In the genomic region with DNA sequence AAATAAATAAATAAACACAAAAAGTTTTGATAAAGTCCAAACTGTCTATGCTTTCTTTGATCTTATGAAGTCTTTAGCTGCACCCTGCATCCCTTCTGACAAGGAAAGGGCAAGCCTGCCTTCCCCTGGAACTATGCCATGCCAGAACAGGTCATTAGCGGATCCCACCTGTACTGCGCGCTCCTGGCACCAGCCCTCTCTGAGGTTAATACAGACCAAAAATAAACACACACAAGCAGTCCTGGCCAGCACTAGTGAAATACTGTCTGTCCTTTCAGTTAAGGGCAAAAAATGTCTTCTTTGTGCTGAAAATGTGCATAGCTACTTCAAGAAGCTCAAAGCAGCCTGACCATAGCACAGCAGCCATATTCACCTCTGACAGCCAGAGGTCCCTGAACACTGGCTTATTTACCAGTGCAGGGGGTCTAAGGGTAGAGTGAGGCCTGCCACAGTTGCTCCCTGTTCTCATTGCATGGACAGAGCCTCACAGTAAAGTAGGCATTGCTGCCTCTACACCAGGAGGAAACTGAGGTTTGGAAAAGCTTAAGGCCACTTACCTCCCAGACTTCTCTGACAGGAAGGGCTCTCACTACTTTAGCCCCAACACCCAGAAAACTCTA, we compare ENCODE assay signal across 25 mouse cellular contexts.
DNase-seq lines count a peak whose midpoint lies in the region; ATAC-seq and TF ChIP-seq lines count a peak whose summit lies in the region.
"Had no signal": no experiment of that assay in that cellular context is flagged by ENCODE, and none has a peak within 500 bp of the region (broad histone marks: within the 10 kb centered on the region; RNA-seq: fewer than 3 reads in every experiment).

No protein-coding gene starts in this region.

- ATAC-seq in embryonic facial prominence, embryonic 13.5 days (ENCODE audit: insufficient number of reproducible peaks, insufficient read depth, low FRiP score, low TSS enrichment, low read depth), result no peak
- ATAC-seq in limb, embryonic 14.5 days (ENCODE audit: low FRiP score, low read depth), result peak; percentile 42; the same call in 1 of the 2 replicates
- ATAC-seq in forebrain, postnatal 0 days, result no peak
- ATAC-seq: activated CD4-positive, CD25-positive, alpha-beta regulatory T cell, adult 4 months; forebrain, embryonic 16.5 days; intestine, postnatal 0 days; liver, embryonic 12.5 days had no signal

- H3K4me2 ChIP-seq in embryonic facial prominence, embryonic 13.5 days, result no peak overlapping the region
- no peak overlapping the region for H3K4me2 ChIP-seq in limb, embryonic 14.5 days (replicated peaks; ENCODE audit: low read depth, low read length, severe bottlenecking)
- no peak overlapping the region for H3K4me2 ChIP-seq in forebrain, postnatal 0 days (ENCODE audit: low read depth)
- H3K4me2 ChIP-seq: heart, embryonic 12.5 days; liver, embryonic 12.5 days had no signal

- no peaks in the 10 kb centered on the region for H3K27me3 ChIP-seq in embryonic facial prominence, embryonic 13.5 days
- H3K27me3 ChIP-seq in embryonic facial prominence, embryonic 10.5 days (replicated peaks; ENCODE audit: low read depth, poor library complexity, severe bottlenecking), result no peaks in the 10 kb centered on the region
- no peaks in the 10 kb centered on the region for H3K27me3 ChIP-seq in limb, embryonic 14.5 days (ENCODE audit: control insufficient read depth, insufficient read depth, low read length)
- no peaks in the 10 kb centered on the region; the same call in 1 of the 2 replicates for H3K27me3 ChIP-seq in forebrain, postnatal 0 days (ENCODE audit: insufficient read depth, low read length)
- H3K27me3 ChIP-seq: heart, embryonic 12.5 days; liver, embryonic 12.5 days had no signal

- peaks cover 23% of the 10 kb centered on the region for H3K4me1 ChIP-seq in embryonic facial prominence, embryonic 13.5 days
- H3K4me1 ChIP-seq in embryonic facial prominence, embryonic 10.5 days, result peaks cover 19% of the 10 kb centered on the region
- peaks cover 36% of the 10 kb centered on the region for H3K4me1 ChIP-seq in limb, embryonic 14.5 days (ENCODE audit: control insufficient read depth, insufficient read depth, low read length)
- H3K4me1 ChIP-seq in forebrain, postnatal 0 days (ENCODE audit: insufficient read depth), result no peaks in the 10 kb centered on the region

- H3K27ac ChIP-seq in embryonic facial prominence, embryonic 13.5 days, result peak overlapping the region; percentile 1; the same call in 1 of the 2 replicates
- H3K27ac ChIP-seq in embryonic facial prominence, embryonic 10.5 days (replicated peaks), result no peak overlapping the region
- H3K27ac ChIP-seq in limb, embryonic 14.5 days (replicated peaks; ENCODE audit: low read depth, low read length), result 0 out of 2 replicates have a peak overlapping the region, but pooled peaks have one; percentile 48
- H3K27ac ChIP-seq in forebrain, postnatal 0 days (ENCODE audit: low read depth, low read length), result no peak overlapping the region
- H3K27ac ChIP-seq: forebrain, embryonic 10.5 days; left cerebral cortex, adult 2 months; liver, embryonic 12.5 days; midbrain, embryonic 10.5 days had no signal

- no peak for TF ChIP-seq CTCF in forebrain, postnatal 0 days (IDR thresholded peaks at IDR 0.05; ENCODE audit: low read depth)

- TF ChIP-seq POLR2A in limb, embryonic 14.5 days (IDR thresholded peaks at IDR 0.05; ENCODE audit: borderline replicate concordance, extremely low read depth, insufficient read depth, insufficient read length), result no peak

- H3K36me3 ChIP-seq in embryonic facial prominence, embryonic 13.5 days, result no peaks in the 10 kb centered on the region
- H3K36me3 ChIP-seq in embryonic facial prominence, embryonic 10.5 days (replicated peaks), result no peaks in the 10 kb centered on the region
- no peaks in the 10 kb centered on the region for H3K36me3 ChIP-seq in limb, embryonic 14.5 days (ENCODE audit: control insufficient read depth, insufficient read depth, low read length)
- H3K36me3 ChIP-seq in forebrain, postnatal 0 days (ENCODE audit: insufficient read depth), result no peaks in the 10 kb centered on the region
- H3K36me3 ChIP-seq: forebrain, embryonic 10.5 days; heart, embryonic 12.5 days; liver, embryonic 12.5 days; midbrain, embryonic 10.5 days had no signal

- WGBS in embryonic facial prominence, embryonic 13.5 days, result 83% methylated on average over 3 of the region's 3 CpGs
- WGBS in embryonic facial prominence, embryonic 10.5 days, result 93% methylated on average over 3 of the region's 3 CpGs
- WGBS in limb, embryonic 14.5 days, result 61% methylated on average over 3 of the region's 3 CpGs
- WGBS in forebrain, postnatal 0 days, result 96% methylated on average over 3 of the region's 3 CpGs

- no peak overlapping the region for H3K4me3 ChIP-seq in embryonic facial prominence, embryonic 13.5 days
- no peak overlapping the region for H3K4me3 ChIP-seq in embryonic facial prominence, embryonic 10.5 days
- H3K4me3 ChIP-seq in limb, embryonic 14.5 days (replicated peaks; ENCODE audit: low read length), result no peak overlapping the region
- H3K4me3 ChIP-seq in forebrain, postnatal 0 days (ENCODE audit: low read depth, low read length), result no peak overlapping the region
- H3K4me3 ChIP-seq: forebrain, embryonic 10.5 days; heart, embryonic 12.5 days; left cerebral cortex, adult 2 months; liver, embryonic 12.5 days; midbrain, embryonic 10.5 days had no signal

- DNase-seq in embryonic facial prominence, embryonic 10.5 days (ENCODE audit: low spot score), result no peak
- DNase-seq in cerebellum, postnatal 14 days, result peak; percentile 61 to 72
- peak; percentile 35 to 49 for DNase-seq in cerebellum, postnatal 36 days
- no peak for DNase-seq in limb, embryonic 14.5 days (ENCODE audit: low spot score)
- no peak for DNase-seq in forebrain, postnatal 0 days
- DNase-seq in ovary, postnatal 14 days (ENCODE audit: low spot score), result no peak
- DNase-seq: adrenal gland, adult 8-10 months; embryo, embryonic 11 days; gastrocnemius, postnatal 25 days; heart, adult 18-20 months; heart, postnatal 10 days; lung, adult 18-20 months; lung, postnatal 10 days; right cerebral cortex, adult 18-20 months; right cerebral cortex, postnatal 4 days; thymus, postnatal 14 days had no signal

- H3K9ac ChIP-seq in embryonic facial prominence, embryonic 13.5 days, result no peak overlapping the region
- no peak overlapping the region for H3K9ac ChIP-seq in limb, embryonic 14.5 days (ENCODE audit: low read depth, low read length, severe bottlenecking)
- H3K9ac ChIP-seq in forebrain, postnatal 0 days, result no peak overlapping the region
- H3K9ac ChIP-seq: heart, embryonic 12.5 days; liver, embryonic 12.5 days had no signal

- H3K9me3 ChIP-seq in embryonic facial prominence, embryonic 13.5 days, result no peaks in the 10 kb centered on the region
- H3K9me3 ChIP-seq in embryonic facial prominence, embryonic 10.5 days, result no peaks in the 10 kb centered on the region
- no peaks in the 10 kb centered on the region for H3K9me3 ChIP-seq in limb, embryonic 14.5 days (ENCODE audit: control insufficient read depth, low read length)
- H3K9me3 ChIP-seq in forebrain, postnatal 0 days (ENCODE audit: low read length), result no peaks in the 10 kb centered on the region
- H3K9me3 ChIP-seq: forebrain, embryonic 10.5 days; heart, embryonic 12.5 days; liver, embryonic 12.5 days; midbrain, embryonic 10.5 days had no signal

Comparison
In these comparisons a context has a peak if more than half of its experiments do, and no peak if none do; other contexts are left out.
1. H3K27ac ChIP-seq: peak in embryonic facial prominence, embryonic 13.5 days (single experiment) and limb, embryonic 14.5 days (single experiment); none in embryonic facial prominence, embryonic 10.5 days (single experiment) and forebrain, postnatal 0 days (single experiment).
2. DNase-seq: peak in cerebellum, postnatal 14 days (2 of 2) and cerebellum, postnatal 36 days (2 of 2); none in embryonic facial prominence, embryonic 10.5 days (single experiment), limb, embryonic 14.5 days (single experiment), forebrain, postnatal 0 days (single experiment) and ovary, postnatal 14 days (single experiment).